Mouse (Mus musculus) heart, adult 2 months (tissue): Measurements from ENCODE around the gene Arhgef18.

Source experiments
- CTCF ChIP-seq: fragments of 200-600 bp; IDR thresholded peaks from 2 replicates; pipeline ENCODE4 v1.8.1; 2022; ENCODE audit warnings: antibody characterized with exemption, mild to moderate bottlenecking, moderate library complexity
- EP300 ChIP-seq: fragments of 200-500 bp; IDR thresholded peaks from 2 replicates; pipeline ENCODE4 v1.6.1; 2011; ENCODE audit warnings: low read depth, low read length, control low read depth; ENCODE audit not compliant: insufficient read depth

GRCm38 (mm10) chr8:3475715-3476429 lies 83.1 kb downstream of the Arhgef18 start:
- TF ChIP-seq CTCF (no peak), EP300 (no peak)
